Mouse (Mus musculus) cerebellum, adult 9-10 months (tissue): Measurements from ENCODE around the gene Pax1.

ENCODE experiments used
- DNase-seq: peaks from one replicate; pipeline ENCODE4 v3.0.0; 2022

Gene Pax1

GRCm38 (mm10) chr2:147361581-147361980, at the start of gene Pax1:
Gene Pax1, plus strand, starts transcription at chr2:147361925.
- DNase-seq, result no peak

DNA sequence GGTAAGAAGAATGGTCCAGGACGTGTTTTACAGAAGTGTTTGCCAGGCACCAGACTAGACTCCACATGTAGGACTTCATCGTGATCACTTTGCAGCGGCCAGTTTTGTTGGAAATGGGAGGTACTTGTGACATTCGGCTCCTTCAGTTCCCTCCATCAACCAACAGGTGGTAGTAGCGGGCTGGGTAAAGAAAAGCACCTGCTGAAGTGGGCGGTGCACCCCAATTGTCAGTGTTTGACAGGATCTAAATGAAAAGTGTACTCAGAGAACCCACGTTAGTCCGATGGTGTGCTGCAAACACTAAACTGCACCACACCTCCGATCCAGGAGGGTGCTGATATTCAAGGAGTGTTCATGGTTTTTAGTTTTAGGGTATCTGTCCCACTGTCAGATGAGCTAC, 40.7 kb upstream of the Pax1 start:
- no peak for DNase-seq

DNA sequence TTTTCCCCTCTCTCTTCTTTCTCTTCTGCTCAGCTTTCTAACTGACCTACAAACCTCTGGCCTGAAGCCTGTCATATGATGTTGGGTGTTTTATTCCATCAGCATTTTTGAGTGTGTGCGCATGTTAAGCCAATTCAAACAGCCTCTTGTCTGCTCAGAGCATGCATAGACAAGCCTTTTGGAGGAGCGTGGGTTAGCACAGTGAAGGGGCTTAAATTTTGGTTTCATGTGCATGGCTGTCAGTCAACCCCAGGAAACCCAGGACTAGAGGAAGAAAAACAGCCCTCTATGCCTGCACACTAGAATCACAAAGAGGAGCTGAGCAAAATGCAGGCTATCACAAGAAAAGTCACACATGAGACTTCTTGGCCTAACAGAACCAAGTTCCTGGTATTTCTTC, 36.5 kb upstream of the Pax1 start:
- no peak for DNase-seq

GRCm38 (mm10) chr2:147332731-147333130, 29.0 kb upstream of the Pax1 start:
- DNase-seq, result no peak

DNA sequence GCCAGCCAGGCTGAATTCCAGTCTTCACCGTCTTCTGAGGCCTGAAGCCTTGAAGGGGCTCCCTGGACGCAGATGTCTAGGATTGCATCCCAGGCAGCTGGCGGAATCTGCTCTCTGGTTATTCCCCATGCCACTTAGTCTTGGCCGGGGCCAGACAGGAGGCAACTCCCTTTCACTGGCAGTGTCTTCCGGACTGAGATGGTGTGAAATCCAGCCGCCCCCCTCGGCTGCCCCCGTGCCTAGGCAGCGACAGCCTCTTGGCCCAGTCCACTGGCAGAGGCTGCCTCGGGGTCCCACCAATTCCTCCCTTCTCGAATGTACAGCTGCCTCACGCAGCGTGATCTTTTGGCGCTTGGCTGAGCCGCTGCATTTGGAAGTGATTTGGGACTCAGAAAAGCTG, 23.0 kb upstream of the Pax1 start:
- DNase-seq, result no peak

GRCm38 (mm10) chr2:147339796-147340195, 21.9 kb upstream of the Pax1 start:
- no peak for DNase-seq

DNA sequence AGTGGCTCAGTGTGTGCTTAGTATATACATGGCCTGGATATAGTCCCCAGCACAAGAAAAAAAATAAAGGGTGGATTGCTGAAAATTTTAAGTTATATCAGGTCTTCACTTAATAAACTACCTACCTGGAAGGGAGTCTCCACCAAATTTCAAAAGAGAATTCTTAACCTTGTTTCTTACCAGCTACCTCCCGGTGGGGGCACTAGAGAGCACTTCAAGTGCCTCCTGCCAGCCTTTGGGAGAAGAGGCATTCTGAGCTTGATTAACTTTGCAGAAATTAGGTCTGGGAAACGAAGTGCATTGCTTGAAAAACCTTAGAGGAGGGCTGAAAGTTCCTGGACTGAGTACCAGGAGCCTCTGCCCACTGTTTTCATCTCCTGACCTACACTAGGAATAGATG, 19.5 kb upstream of the Pax1 start:
- DNase-seq, result no peak

DNA sequence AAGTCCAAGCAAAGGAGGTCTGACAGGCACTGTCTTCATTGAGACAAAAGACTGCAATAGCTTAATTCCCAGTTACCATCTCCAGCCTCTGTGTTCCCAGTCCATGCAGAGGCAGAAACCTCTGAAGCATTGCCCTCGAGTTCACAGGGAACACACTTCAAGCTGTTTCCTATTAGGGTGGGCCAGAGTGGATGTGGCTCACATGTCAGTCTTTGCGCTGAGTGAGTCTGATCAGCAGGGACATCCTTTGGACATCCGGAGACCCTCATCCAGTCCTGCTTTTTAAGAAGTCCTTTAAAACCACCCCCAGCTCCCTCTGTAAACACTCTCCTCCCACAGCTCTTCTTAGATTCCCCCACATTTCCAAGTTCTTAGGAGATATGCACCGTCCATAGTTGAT, 2.0 kb upstream of the Pax1 start:
- DNase-seq, result no peak

DNA sequence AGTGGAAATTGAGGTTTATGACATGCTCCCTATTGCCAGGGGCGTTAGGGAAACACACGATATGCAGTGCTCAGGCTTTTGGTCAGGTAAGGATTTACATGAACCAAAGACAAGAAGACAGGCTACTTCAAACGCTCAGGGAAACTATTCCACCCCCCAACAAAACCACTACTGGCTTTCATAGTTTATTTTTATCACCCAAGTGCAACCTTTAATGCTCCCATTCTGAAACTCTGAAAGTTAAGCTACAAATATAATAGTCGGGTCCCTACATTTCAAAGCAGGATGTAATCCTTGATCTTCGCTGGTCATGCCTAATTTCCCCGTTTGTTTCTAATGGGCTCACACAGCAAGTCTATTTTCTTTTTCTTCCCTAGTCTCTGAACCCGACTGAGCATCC, 1.3 kb upstream of the Pax1 start:
- no peak for DNase-seq

DNA sequence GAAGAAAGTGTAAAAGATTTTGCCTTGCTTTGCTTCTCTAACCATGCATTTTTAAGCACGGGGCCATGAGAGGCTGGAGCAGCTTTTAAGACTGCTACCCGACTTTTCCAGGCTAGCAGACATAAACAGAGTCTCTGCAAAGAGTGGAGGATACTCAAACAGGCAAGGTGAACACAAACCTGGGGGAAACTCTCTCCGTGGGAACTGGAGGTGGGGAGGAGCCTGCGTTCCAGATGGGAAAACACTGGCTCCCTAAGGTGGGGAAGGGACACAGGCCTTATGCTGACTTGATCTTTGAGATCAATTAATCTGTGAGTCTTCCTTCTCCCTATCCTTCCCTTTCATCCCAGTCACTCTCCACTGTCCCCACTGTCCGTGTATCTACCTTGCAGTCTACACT, 869 bp upstream of the Pax1 start:
- DNase-seq, result no peak

GRCm38 (mm10) chr2:147362316-147362715, 591 bp downstream of the Pax1 start:
- DNase-seq, result no peak

GRCm38 (mm10) chr2:147363401-147364130, 1.8 kb downstream of the Pax1 start:
- DNase-seq, result no peak

- DNase-seq, result no peak
Measured at GRCm38 (mm10) chr2:147364198-147364597, 2.5 kb downstream of the Pax1 start.

DNA sequence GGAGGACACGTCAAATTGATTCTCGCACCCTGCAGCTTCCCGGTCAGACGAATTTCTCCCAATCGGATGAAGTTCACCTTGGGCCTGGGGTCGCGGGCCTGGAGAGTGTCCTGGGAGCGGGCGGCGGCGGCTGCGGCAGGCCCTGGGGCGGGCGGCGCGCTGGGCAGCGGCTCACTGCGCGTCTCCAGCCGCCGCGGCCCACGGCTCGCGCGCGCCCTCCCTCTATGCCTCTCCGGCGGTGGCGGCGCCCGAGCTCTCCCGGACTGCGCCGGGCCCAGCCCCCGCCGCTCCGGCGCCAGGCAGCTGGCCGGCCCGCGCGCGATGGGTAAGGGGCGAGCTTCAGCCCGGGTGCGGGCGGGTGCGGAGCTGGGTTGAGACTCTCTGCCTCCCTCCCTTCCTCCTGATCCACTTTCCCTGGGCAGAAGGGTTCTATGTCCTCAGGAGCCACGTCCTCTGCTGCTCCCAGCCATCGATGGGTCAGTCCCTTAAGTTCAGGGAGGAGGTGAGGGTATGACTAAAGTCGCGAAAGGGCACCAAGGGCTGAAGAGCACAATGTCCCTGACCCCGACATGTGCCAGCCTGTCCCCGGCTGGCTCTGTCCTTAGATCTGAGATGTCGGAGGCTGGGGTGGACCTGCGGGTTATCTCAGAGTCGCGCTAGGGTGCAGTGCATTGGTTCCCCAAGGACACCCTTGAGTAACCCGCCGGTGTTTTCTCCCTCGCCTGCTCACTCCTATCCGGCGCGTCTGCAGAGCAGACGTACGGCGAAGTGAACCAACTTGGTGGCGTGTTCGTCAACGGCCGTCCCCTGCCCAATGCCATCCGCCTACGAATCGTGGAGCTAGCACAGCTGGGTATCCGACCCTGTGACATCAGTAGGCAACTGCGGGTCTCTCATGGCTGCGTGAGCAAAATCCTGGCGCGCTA, 3.5 kb downstream of the Pax1 start:
- DNase-seq, result no peak

DNA sequence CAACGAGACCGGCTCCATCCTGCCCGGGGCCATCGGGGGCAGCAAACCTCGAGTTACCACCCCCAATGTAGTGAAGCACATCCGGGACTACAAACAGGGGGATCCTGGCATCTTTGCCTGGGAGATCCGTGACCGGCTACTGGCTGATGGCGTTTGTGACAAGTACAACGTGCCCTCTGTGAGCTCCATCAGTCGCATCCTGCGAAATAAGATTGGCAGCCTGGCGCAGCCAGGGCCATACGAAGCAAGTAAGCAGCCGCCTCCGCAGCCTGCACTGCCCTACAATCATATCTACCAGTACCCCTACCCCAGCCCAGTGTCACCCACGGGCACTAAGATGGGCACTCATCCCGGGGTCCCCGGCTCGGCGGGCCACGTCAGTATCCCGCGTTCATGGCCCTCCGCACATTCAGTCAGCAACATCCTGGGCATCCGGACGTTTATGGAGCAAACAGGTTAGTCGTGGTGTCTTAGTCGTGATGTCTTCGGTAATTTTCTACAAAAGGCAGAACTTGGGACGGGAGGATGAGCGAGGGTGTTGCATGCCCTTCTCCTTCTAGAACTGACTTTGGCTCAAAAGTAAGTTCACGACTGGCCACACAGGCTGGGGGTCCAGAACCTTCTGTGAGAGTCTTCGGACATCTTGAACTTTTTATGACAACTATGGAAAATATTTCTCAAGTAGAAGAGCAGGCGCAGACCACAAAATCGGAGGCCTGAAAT, 4.3 kb downstream of the Pax1 start:
- DNase-seq, result no peak

GRCm38 (mm10) chr2:147367246-147367820, 5.6 kb downstream of the Pax1 start:
- no peak for DNase-seq

GRCm38 (mm10) chr2:147367911-147368591, 6.3 kb downstream of the Pax1 start:
- no peak for DNase-seq

DNA sequence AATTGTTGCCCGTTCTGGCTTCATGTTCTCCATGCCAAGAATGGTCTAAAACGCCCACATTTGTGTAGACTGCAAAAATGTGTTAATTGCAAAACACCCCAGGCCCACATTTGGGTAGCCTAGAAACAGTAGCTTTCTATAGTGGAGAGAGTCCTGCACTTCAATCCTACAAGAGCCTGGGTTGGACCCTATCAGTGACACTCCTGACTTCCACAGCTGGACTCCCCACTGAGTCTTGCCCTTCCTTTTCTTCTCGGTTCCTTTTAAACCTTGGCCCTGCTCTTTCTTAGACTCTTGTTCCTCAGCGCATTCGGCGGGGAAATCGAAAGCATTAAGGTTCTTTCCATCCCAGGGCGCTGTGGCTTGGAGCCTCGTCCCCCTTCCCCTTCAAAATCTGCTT, 7.8 kb downstream of the Pax1 start:
- DNase-seq, result no peak

DNA sequence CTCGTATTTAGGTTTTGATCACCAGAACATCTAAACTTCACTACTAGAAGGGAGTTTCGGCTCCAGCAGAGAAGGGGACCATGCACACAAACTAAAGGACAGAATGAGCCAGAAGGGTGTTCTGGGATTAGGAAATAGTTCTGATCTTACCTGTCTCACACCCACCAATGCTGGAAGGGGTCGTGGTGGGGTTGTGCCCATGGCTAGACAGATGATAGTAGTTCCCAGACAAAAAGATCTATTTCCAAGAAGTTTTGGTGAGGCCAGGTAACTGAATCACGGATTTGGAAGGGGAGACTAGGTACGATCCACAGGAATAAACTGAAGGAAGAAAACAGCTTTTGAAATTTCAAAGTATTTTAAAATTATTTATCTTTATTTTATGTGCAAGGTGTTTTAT, 8.4 kb downstream of the Pax1 start:
- no peak for DNase-seq

DNA sequence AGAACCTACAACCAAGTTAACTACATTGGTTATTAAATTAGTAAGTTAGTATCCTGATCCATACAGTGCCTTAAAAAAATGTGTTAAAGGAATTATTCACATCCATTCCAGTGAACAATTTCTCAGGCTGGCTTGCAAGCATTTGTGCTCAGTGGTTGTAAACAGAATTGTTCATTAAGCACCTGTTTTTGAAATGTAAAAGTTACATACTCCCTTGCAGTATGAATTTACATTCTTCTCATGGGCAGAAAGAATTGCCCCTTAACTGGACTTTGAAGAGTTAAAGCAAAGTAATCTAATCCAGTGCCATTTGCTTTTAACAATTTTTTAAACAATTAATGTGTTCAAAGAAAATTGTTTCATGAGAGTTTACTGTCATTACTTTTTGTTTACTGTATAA, 9.6 kb downstream of the Pax1 start:
- no peak for DNase-seq

- DNase-seq, result no peak
Measured at GRCm38 (mm10) chr2:147371840-147372239, 10.1 kb downstream of the Pax1 start.

- DNase-seq, result no peak
Measured at GRCm38 (mm10) chr2:147372947-147373666, 11.4 kb downstream of the Pax1 start.
